Mouse (Mus musculus): Measurements from ENCODE around the gene Ap1m2. TPM values are rescaled to one million over a fixed set of nuclear protein-coding genes. Genes with fewer than 3 reads are reported as not detected.
A peak's percentile ranks its signal among the peaks of the same experiment; 100 is the strongest.
"Not testable (repeated sequence)": the region's sequence is repeated elsewhere in the genome, so short reads cannot be mapped to it uniquely, and the experiment has no call there.

The Ap1m2 gene
- polyA plus RNA-seq, 1 experiment from 2014 or later, result 0.62 TPM

- 71% methylated on average over 15 of the region's 15 CpGs for WGBS
- 0 out of 2 replicates have a peak, but pooled peaks have one; percentile 21 for ATAC-seq (ENCODE audit: low FRiP score)
Measured at GRCm38 (mm10) chr9:21309150-21309741, 2.9 kb downstream of the Ap1m2 start.

GRCm38 (mm10) chr9:21305065-21305464, 7.1 kb downstream of the Ap1m2 start:
- H3K9me3 ChIP-seq, result no peaks in the 10 kb centered on the region
- no peaks in the 10 kb centered on the region for H3K36me3 ChIP-seq
- H3K4me3 ChIP-seq, result no peak overlapping the region
- H3K4me1 ChIP-seq (replicated peaks), result no peaks in the 10 kb centered on the region
- H3K27me3 ChIP-seq, result no peaks in the 10 kb centered on the region; the same call in 1 of the 2 replicates
- no peak overlapping the region for H3K27ac ChIP-seq
- H3K4me2 ChIP-seq, result no peak overlapping the region
- no peak for ATAC-seq (ENCODE audit: low FRiP score)
- 90% methylated on average over 7 of the region's 7 CpGs for WGBS
- no peak overlapping the region for H3K9ac ChIP-seq

More at GRCm38 (mm10) chr9:21309150-21309741, 2.9 kb downstream of the Ap1m2 start:
- Histone ChIP-seq H3K4me3 (no peak overlapping the region), H3K9me3 (no peaks in the 10 kb centered on the region), H3K4me1 (replicated peaks) (no peaks in the 10 kb centered on the region), H3K9ac (no peak overlapping the region), H3K4me2 (no peak overlapping the region), H3K27me3 (peaks cover 18% of the 10 kb centered on the region), H3K36me3 (no peaks in the 10 kb centered on the region), H3K27ac (no peak overlapping the region)

DNA sequence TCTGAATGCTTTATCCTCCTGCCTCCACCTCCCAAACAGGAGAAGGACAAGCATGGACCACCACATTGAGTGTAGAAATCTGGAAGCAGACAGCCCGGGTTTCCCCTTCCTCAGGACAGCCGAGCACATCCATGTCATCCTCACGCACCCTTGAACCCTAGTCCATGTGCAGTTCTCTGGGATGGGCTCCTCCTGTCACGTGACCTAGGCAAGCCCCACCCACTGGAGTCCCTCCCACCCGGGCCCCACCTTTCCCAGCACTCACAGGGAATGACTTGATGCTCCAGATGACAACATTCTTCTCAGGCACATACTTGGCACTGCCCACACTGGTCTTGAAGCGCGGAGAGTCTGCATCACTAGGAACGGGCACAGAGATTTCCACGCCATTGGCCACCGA, 13.1 kb downstream of the Ap1m2 start:
- Histone ChIP-seq H3K27ac (no peak overlapping the region), H3K9ac (no peak overlapping the region), H3K4me2 (no peak overlapping the region), H3K9me3 (no peaks in the 10 kb centered on the region), H3K27me3 (no peaks in the 10 kb centered on the region), H3K36me3 (no peaks in the 10 kb centered on the region), H3K4me1 (replicated peaks) (no peaks in the 10 kb centered on the region), H3K4me3 (no peak overlapping the region)
- no peak for ATAC-seq (ENCODE audit: low FRiP score)
- 87% methylated on average over 10 of the region's 10 CpGs for WGBS

DNA sequence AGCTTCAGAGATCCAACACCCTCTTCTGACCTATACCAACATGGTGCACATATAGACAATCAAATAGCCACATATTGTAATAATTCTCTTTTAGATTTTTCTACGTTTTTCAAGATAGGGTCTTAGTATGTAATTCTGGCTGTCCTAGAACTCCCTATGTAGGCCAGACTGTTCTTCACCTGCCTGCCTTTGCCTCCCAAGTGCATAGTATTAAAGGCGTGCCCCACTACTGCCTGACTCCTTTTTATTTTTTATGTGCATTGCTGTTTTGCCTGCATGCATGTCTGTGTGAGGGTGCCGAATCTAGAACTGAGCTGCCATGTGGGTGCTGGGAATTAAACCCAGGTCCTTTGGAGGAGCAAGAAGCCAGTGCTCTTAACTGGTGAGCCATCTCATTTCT, 19.9 kb downstream of the Ap1m2 start:
- H3K4me2 ChIP-seq, result no peak overlapping the region
- WGBS, result 93% methylated on average over 3 of the region's 3 CpGs
- H3K4me1 ChIP-seq (replicated peaks), result peaks cover 27% of the 10 kb centered on the region
- H3K27me3 ChIP-seq, result no peaks in the 10 kb centered on the region
- H3K9ac ChIP-seq, result no peak overlapping the region
- no peaks in the 10 kb centered on the region for H3K36me3 ChIP-seq
- no peaks in the 10 kb centered on the region for H3K9me3 ChIP-seq
- H3K27ac ChIP-seq, result no peak overlapping the region
- H3K4me3 ChIP-seq, result no peak overlapping the region
- ATAC-seq (ENCODE audit: low FRiP score), result no peak

- not testable (repeated sequence) for ATAC-seq (ENCODE audit: low FRiP score); H3K9me3 ChIP-seq; H3K9ac ChIP-seq; H3K36me3 ChIP-seq; H3K27me3 ChIP-seq
- Histone ChIP-seq H3K27ac (peak overlapping the region; percentile 60; the same call in 1 of the 2 replicates), H3K4me3 (peak overlapping the region; percentile 68), H3K4me1 (replicated peaks) (peaks cover 31% of the 10 kb centered on the region), H3K4me2 (peak overlapping the region; percentile 77)
- 19% methylated on average over 7 of the region's 7 CpGs for WGBS
Measured at GRCm38 (mm10) chr9:21291868-21292267, 20.3 kb downstream of the Ap1m2 start.

DNA sequence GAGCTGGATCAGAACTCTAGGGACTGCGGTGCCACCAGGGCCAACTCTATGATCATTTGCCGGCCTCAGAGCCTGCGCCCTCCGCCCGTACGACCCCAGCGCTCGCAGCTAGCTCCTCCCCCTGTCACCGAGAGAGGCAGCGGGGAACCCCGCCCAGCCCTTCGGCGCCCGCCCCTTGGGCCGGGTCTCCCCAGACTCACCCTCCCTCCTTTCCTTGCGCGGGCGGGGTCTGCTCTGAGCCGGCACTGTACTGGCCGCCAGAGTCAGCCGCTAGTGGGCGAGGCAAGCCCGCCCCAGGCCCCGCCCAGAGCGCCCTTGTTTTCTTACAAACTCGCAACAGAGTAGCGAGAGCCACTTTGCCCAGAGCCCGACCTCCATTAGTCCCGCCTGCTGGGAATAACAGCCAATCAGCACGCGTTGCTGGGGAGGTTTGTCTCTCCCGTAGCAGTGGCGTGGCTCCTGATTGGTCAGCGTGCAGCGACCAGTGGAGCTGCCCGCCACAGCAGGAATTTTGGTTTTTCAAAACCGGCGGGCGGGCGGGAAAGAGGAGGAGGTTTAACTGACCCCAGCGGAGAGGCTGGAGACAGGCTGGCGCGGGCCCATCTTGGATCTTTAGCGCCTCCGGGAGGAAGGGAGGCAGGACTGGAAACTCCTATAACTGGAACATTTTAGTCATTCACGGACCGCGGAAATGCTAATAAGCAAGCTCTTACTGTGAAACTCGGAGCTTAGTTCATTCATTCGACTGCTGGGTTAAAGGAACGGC, 20.9 kb downstream of the Ap1m2 start, which contains the start of gene Cdkn2d:
Gene Cdkn2d, minus strand, starts transcription at position 386 of the 766 bp plus-strand sequence.
- H3K4me1 ChIP-seq (replicated peaks), result peaks cover 38% of the 10 kb centered on the region
- no peaks in the 10 kb centered on the region for H3K27me3 ChIP-seq
- no peaks in the 10 kb centered on the region for H3K36me3 ChIP-seq
- H3K4me2 ChIP-seq, result peak within 1 kb of the TSS; percentile 77
- H3K27ac ChIP-seq, result peak within 1 kb of the TSS; percentile 88
- ATAC-seq (ENCODE audit: low FRiP score), result peak; percentile 95
- peak within 1 kb of the TSS; percentile 86 for H3K9ac ChIP-seq
- under 1% methylated on average over 51 of the region's 51 CpGs for WGBS
- peak within 1 kb of the TSS; percentile 68 for H3K4me3 ChIP-seq
- H3K9me3 ChIP-seq, result no peaks in the 10 kb centered on the region

GRCm38 (mm10) chr9:21290589-21290988, 21.5 kb downstream of the Ap1m2 start:
- peak overlapping the region; percentile 77 for H3K4me2 ChIP-seq
- no peak for ATAC-seq (ENCODE audit: low FRiP score)
- H3K9ac ChIP-seq, result peak overlapping the region; percentile 86
- peak overlapping the region; percentile 68 for H3K4me3 ChIP-seq
- H3K27ac ChIP-seq, result peak overlapping the region; percentile 88
- no peaks in the 10 kb centered on the region for H3K27me3 ChIP-seq
- H3K9me3 ChIP-seq, result no peaks in the 10 kb centered on the region
- under 1% methylated on average over 20 of the region's 20 CpGs for WGBS
- 0 out of 2 replicates have a peak, but pooled peaks cover 3% of the 10 kb centered on the region for H3K36me3 ChIP-seq
- H3K4me1 ChIP-seq (replicated peaks), result peaks cover 38% of the 10 kb centered on the region

DNA sequence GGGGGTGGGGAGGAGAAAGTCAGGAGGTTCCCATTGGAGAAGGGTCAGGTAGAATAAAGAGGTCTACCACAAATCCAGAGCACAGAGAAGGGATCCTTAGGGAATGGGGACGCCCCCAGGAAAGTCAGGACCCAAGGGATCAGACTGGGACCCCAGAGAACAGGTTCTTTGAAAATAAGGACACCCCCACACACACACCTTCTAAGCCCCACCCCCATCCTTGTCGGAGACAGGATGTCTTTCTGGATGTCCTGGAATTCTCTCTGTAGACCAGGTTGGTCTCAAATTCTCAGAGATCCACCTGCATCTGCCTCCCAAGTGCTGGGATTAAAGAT, 22.8 kb downstream of the Ap1m2 start:
- Histone ChIP-seq H3K4me1 (replicated peaks) (peaks cover 44% of the 10 kb centered on the region), H3K36me3 (peaks cover 15% of the 10 kb centered on the region), H3K27ac (0 out of 2 replicates have a peak overlapping the region, but pooled peaks have one; percentile 90), H3K4me2 (peak overlapping the region; percentile 77), H3K9me3 (no peaks in the 10 kb centered on the region), H3K4me3 (peak overlapping the region; percentile 68), H3K9ac (no peak overlapping the region), H3K27me3 (no peaks in the 10 kb centered on the region)
- 90% methylated on average over 2 of the region's 2 CpGs for WGBS
- no peak for ATAC-seq (ENCODE audit: low FRiP score)

DNA sequence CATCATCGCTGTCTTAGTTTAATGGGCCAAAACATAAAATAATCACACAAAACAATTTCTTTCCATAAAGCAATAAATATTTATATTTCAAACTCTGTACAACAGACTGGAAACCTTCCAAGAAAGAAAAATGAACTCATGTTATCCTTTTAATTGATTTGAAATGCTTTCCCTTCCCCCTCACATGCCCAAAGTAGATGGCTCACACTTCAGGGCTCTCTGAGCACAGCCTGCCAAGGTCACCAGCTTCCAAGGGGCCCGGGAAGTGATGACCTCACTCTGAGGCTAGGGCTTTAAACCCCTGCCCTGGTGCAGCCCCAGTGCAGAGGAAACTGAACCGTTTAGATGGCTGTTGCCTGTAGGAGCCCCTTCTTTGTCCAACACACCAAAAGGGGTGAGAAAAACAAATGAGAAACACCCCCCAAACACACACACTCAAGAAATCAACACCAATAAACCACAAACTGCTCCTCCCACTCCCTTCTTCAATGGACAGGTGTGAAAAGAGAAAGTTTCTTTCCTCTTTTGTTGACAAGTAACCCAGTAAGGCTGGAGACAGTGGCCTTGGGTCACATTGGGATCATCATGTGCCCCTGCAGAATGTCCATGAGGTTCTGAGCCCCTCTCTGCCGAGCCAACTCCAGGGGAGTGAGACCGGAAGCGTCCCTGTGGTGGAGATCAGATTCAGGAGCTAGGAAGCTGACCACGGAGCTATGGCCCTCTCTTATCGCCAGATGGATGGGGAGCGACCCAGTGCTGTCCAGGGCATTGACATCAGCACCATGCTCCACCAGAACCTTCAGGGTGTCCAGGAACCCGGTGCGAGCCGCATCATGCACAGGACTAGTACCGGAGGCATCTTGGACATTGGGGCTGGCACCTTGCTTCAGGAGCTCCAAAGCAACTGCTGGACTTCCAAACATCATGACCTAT, 23.5 kb downstream of the Ap1m2 start:
- H3K4me3 ChIP-seq, result peak overlapping the region; percentile 68
- H3K36me3 ChIP-seq, result peaks cover 21% of the 10 kb centered on the region
- no peaks in the 10 kb centered on the region for H3K27me3 ChIP-seq
- peak overlapping the region; percentile 79; the same call in 1 of the 2 replicates for H3K9ac ChIP-seq
- peak overlapping the region; percentile 90 for H3K27ac ChIP-seq
- peak overlapping the region; percentile 77 for H3K4me2 ChIP-seq
- H3K9me3 ChIP-seq, result no peaks in the 10 kb centered on the region
- 81% methylated on average over 13 of the region's 13 CpGs for WGBS
- H3K4me1 ChIP-seq (replicated peaks), result peaks cover 44% of the 10 kb centered on the region
- ATAC-seq (ENCODE audit: low FRiP score), result no peak

GRCm38 (mm10) chr9:21287571-21288402, 24.4 kb downstream of the Ap1m2 start, which contains the start of gene Kri1:
Gene Kri1 (minus strand): TSS chr9:21287969.
- 1% methylated on average over 59 of the region's 59 CpGs for WGBS
- Histone ChIP-seq H3K36me3 (peaks cover 25% of the 10 kb centered on the region), H3K4me3 (peak within 1 kb of the TSS; percentile 68), H3K9ac (peak within 1 kb of the TSS; percentile 79), H3K4me1 (replicated peaks) (peaks cover 44% of the 10 kb centered on the region), H3K27ac (peak within 1 kb of the TSS; percentile 90), H3K4me2 (peak within 1 kb of the TSS; percentile 77), H3K9me3 (no peaks in the 10 kb centered on the region), H3K27me3 (no peaks in the 10 kb centered on the region)
- peak; percentile 81 for ATAC-seq (ENCODE audit: low FRiP score)

GRCm38 (mm10) chr9:21286753-21287152, 25.4 kb downstream of the Ap1m2 start:
- H3K27ac ChIP-seq, result 0 out of 2 replicates have a peak overlapping the region, but pooled peaks have one; percentile 90
- WGBS, result 71% methylated on average over 3 of the region's 3 CpGs
- peaks cover 44% of the 10 kb centered on the region for H3K4me1 ChIP-seq (replicated peaks)
- peak overlapping the region; percentile 77 for H3K4me2 ChIP-seq
- peak overlapping the region; percentile 79 for H3K9ac ChIP-seq
- no peaks in the 10 kb centered on the region for H3K27me3 ChIP-seq
- no peak for ATAC-seq (ENCODE audit: low FRiP score)
- H3K36me3 ChIP-seq, result peaks cover 34% of the 10 kb centered on the region
- H3K9me3 ChIP-seq, result no peaks in the 10 kb centered on the region
- H3K4me3 ChIP-seq, result peak overlapping the region; percentile 68
